Mouse (Mus musculus): ENCODE results near the gene Cdpf1.

Cdpf1 gene

GRCm38 (mm10) chr15:85811535-85812277, at the start of gene Cdpf1:
Gene Cdpf1, minus strand, starts transcription at chr15:85811697.
- peak; percentile 99 for DNase-seq

GRCm38 (mm10) chr15:85859490-85860031, 48.1 kb upstream of the Cdpf1 start, which contains the start of gene Gtse1:
Gene Gtse1, plus strand, starts transcription at chr15:85859745.
- DNase-seq, result peak; percentile 89

GRCm38 (mm10) chr15:85858980-85859489, 47.5 kb upstream of the Cdpf1 start:
- no peak for DNase-seq

GRCm38 (mm10) chr15:85851656-85852392, 40.3 kb upstream of the Cdpf1 start:
- no peak for DNase-seq

- peak; percentile 40 for DNase-seq
Measured at GRCm38 (mm10) chr15:85845071-85845470, 33.6 kb upstream of the Cdpf1 start.

- DNase-seq, result no peak
Measured at GRCm38 (mm10) chr15:85841796-85842360, 30.4 kb upstream of the Cdpf1 start.

- no peak for DNase-seq
Measured at GRCm38 (mm10) chr15:85840983-85841382, 29.5 kb upstream of the Cdpf1 start.

- no peak for DNase-seq
Measured at GRCm38 (mm10) chr15:85836887-85837286, 25.4 kb upstream of the Cdpf1 start.

- DNase-seq, result no peak
Measured at GRCm38 (mm10) chr15:85835335-85835734, 23.8 kb upstream of the Cdpf1 start.

- DNase-seq, result no peak
Measured at GRCm38 (mm10) chr15:85832599-85832998, 21.1 kb upstream of the Cdpf1 start.

- DNase-seq, result peak; percentile 84
Measured at GRCm38 (mm10) chr15:85831954-85832590, 20.6 kb upstream of the Cdpf1 start, which contains the start of gene Ttc38. Gene Ttc38, plus strand, starts transcription at chr15:85832306.

- DNase-seq, result no peak
Measured at GRCm38 (mm10) chr15:85829470-85829869, 18.0 kb upstream of the Cdpf1 start.

- DNase-seq, result no peak
Measured at GRCm38 (mm10) chr15:85828071-85828470, 16.6 kb upstream of the Cdpf1 start.

GRCm38 (mm10) chr15:85826676-85827075, 15.2 kb upstream of the Cdpf1 start:
- no peak for DNase-seq

- no peak for DNase-seq
Measured at GRCm38 (mm10) chr15:85822011-85822359, 10.5 kb upstream of the Cdpf1 start.

- peak; percentile 53 for DNase-seq
Measured at GRCm38 (mm10) chr15:85821203-85822010, 9.9 kb upstream of the Cdpf1 start, which contains the start of gene Pkdrej. Gene Pkdrej, minus strand, starts transcription at chr15:85821734.

- DNase-seq, result no peak
Measured at GRCm38 (mm10) chr15:85813428-85813827, 1.9 kb upstream of the Cdpf1 start.

GRCm38 (mm10) chr15:85810806-85811521, 533 bp downstream of the Cdpf1 start:
- DNase-seq, result peak; percentile 86

- DNase-seq, result no peak
Measured at GRCm38 (mm10) chr15:85810462-85810805, 1.1 kb downstream of the Cdpf1 start.

- DNase-seq, result no peak
Measured at GRCm38 (mm10) chr15:85809091-85809490, 2.4 kb downstream of the Cdpf1 start.

- no peak for DNase-seq
Measured at GRCm38 (mm10) chr15:85808434-85808833, 3.1 kb downstream of the Cdpf1 start.
